19 mouse cellular contexts compared by ENCODE assay signal in the genomic region with DNA sequence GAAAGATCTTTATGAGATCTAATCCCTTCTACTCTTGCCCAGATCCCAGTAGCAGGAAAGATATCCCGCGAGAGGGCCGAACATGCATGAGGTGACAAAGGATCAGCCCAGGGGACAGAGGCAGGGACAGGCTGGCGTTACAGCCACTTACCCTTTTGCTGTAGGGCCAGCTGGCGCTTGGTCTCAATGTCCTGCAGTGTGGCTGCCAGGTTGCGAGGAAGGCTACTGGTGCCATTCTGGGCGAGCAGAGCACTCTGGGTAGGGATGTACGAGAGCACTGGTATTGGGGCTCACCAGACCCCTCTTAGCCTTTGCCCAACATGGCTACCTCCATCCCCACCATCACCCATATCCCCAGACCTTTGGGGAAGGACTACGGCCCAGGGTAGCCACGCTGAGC. TPM values are rescaled to one million over a fixed set of nuclear protein-coding genes. Genes with fewer than 3 reads are reported as not detected.
"Had no signal": no experiment of that assay in that cellular context is flagged by ENCODE, and none has a peak within 500 bp of the region (broad histone marks: within the 10 kb centered on the region; RNA-seq: fewer than 3 reads in every experiment).

No protein-coding gene starts in this region.

- H3K9me3 ChIP-seq: liver, embryonic 13.5 days had no signal

- H3K9ac ChIP-seq: liver, embryonic 13.5 days had no signal

- H3K4me3 ChIP-seq: left cerebral cortex, adult 2 months; liver, embryonic 13.5 days had no signal

- H3K27me3 ChIP-seq: liver, embryonic 13.5 days had no signal

- H3K4me2 ChIP-seq: liver, embryonic 13.5 days; midbrain, embryonic 11.5 days had no signal

- DNase-seq: layer of hippocampus, postnatal 36 days; liver, embryonic 13.5 days; lung, adult 2 months; lung, postnatal 14 days; lung, postnatal 4 days; midbrain, embryonic 14.5 days; thymus, adult 18-20 months had no signal

- H3K4me1 ChIP-seq: liver, embryonic 13.5 days had no signal

- H3K27ac ChIP-seq: left cerebral cortex, adult 2 months; liver, embryonic 13.5 days had no signal

RNA-seq across cellular contexts. Expression of gene Treh, which starts 26.2 kb away (rescaled TPM):
- polyA plus RNA-seq: limb, embryonic 11.5 days; limb, embryonic 14.5 days; liver, embryonic 13.5 days; liver, embryonic 16.5 days; lung, adult 2 months; lung, embryonic 16.5 days; midbrain, embryonic 11.5 days; midbrain, embryonic 14.5 days; midbrain, postnatal 0 days; neural tube, embryonic 11.5 days; neural tube, embryonic 14.5 days; spleen, adult 2 months; stomach, embryonic 16.5 days; testis, adult 2 months had no signal
